Mouse (Mus musculus) kidney, adult 2 months (tissue): ENCODE data around the gene Prkn.

Experiments used
- CTCF ChIP-seq: fragments of 200-500 bp; conservative IDR thresholded peaks from 2 replicates; pipeline ENCODE4 v1.5.1; 2011; ENCODE audit warnings: low read depth, mild to moderate bottlenecking, control low read depth, low read length, moderate library complexity, mixed read lengths; ENCODE audit not compliant: insufficient read depth, insufficient read length
- POLR2A ChIP-seq: fragments of 200-500 bp; IDR thresholded peaks from one replicate; pipeline ENCODE4 v1.6.1; 2011; ENCODE audit warnings: low read depth, low read length, control low read depth

DNA sequence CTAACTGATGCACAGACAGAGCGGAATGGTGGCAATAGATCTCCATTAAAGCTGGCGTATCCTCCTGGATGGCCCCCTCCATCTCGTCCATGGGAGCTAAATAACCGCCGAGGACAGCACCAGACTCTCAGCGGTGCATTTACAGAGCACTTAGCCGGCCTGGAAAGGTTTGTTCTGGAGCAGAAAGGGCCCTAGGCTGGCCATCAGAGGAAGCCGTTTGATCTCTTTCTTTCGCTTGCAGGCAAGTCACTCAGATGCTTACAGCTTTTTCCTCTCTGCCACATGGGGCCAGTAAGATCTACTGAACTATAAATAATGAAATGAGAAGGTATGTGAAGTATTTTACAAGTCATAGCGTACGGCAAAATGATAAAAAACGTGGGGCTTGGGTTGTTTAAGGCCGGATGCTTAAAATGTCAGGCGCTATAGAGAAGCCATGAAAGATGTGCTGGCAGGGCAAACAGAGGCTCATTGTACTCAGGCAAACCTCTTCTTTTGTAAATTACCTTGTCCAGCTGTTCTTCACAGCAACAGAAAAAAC is 1189.8 kb downstream of the Prkn start:
- TF ChIP-seq CTCF (no peak), POLR2A (no peak)
